Comparison of ENCODE assay signal across 8 mouse cellular contexts in the genomic region with DNA sequence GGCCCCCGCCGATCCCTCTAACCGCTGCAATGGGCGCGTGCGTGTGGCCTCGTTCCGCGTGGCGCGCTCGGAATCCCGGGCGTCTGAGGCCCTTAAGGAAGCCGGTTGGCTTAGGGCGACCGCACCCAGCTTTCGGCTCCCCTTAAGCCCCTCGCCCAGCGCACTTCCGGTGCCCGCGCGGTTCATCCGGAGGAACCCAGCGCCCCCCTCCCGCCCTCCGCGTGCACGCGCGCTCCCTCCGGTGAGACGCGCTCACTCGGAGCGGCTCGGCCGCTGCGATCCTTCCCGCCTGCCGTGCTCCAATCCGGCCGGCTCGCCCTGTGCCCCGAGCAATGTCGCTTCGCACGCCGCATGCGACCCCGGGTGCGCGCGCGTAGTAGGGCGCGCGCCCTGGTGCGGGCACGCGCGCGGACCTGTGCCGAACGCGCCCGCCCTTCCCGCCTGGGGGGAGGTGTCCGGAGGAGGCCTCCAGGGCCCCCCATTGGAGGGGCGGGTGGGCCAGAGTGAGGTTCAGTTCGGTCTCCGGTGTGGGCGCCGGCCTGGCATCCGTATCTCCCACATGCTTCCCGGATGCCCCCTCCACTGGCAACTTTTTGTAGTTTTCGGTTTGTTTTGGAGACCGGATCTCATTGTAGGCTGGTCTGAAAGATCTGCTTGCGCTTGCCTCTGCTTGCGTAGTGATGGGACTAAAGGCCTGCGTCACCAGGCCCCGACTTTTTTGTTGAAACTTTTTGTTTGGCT. TPM values are rescaled to one million over a fixed set of nuclear protein-coding genes. Genes with fewer than 3 reads are reported as not detected.
DNase-seq lines count a peak whose midpoint lies in the region; ATAC-seq and TF ChIP-seq lines count a peak whose summit lies in the region.

No protein-coding gene starts in this region.

- under 1% methylated on average over 83 of the region's 83 CpGs for WGBS in heart, embryonic 11.5 days (ENCODE audit: insufficient replicate concordance)
- under 1% methylated on average over 82 of the region's 83 CpGs for WGBS in kidney, embryonic 15.5 days
- under 1% methylated on average over 82 of the region's 83 CpGs for WGBS in small intestine, adult 2 months

- H3K4me2 ChIP-seq in heart, embryonic 11.5 days, result peak overlapping the region; percentile 78
- H3K4me2 ChIP-seq in kidney, embryonic 15.5 days, result peak overlapping the region; percentile 95

- H3K9me3 ChIP-seq in heart, embryonic 11.5 days (replicated peaks; ENCODE audit: control insufficient read depth, low read length), result no peaks in the 10 kb centered on the region
- no peaks in the 10 kb centered on the region for H3K9me3 ChIP-seq in kidney, embryonic 15.5 days (replicated peaks)

- H3K4me3 ChIP-seq in heart, embryonic 11.5 days (ENCODE audit: low read depth, low read length), result peak overlapping the region; percentile 86
- H3K4me3 ChIP-seq in kidney, embryonic 15.5 days (replicated peaks), result peak overlapping the region; percentile 96
- H3K4me3 ChIP-seq in small intestine, adult 2 months (ENCODE audit: low read depth, low read length), result peak overlapping the region; percentile 84

- peak overlapping the region; percentile 100 for H3K27ac ChIP-seq in heart, embryonic 11.5 days (ENCODE audit: low read depth, low read length)
- H3K27ac ChIP-seq in kidney, embryonic 15.5 days, result peak overlapping the region; percentile 100
- H3K27ac ChIP-seq in small intestine, adult 2 months (ENCODE audit: insufficient read depth, low read depth, low read length), result peak overlapping the region; percentile 98

- no peak for TF ChIP-seq POLR2A in small intestine, adult 2 months (IDR thresholded peaks at IDR 0.05; ENCODE audit: low read depth, low read length)

- H3K27me3 ChIP-seq in heart, embryonic 11.5 days (ENCODE audit: control insufficient read depth, insufficient read depth, low read length), result no peaks in the 10 kb centered on the region
- no peaks in the 10 kb centered on the region for H3K27me3 ChIP-seq in kidney, embryonic 15.5 days
- H3K27me3 ChIP-seq in small intestine, adult 2 months (ENCODE audit: control insufficient read depth, insufficient read depth, low read length), result no peaks in the 10 kb centered on the region

- peaks cover 12% of the 10 kb centered on the region for H3K36me3 ChIP-seq in heart, embryonic 11.5 days (ENCODE audit: control insufficient read depth, insufficient read depth, low read length)
- peaks cover 39% of the 10 kb centered on the region for H3K36me3 ChIP-seq in kidney, embryonic 15.5 days
- peaks cover 35% of the 10 kb centered on the region for H3K36me3 ChIP-seq in small intestine, adult 2 months (ENCODE audit: control insufficient read depth, insufficient read depth, low read length)

- no peak for TF ChIP-seq CTCF in small intestine, adult 2 months (IDR thresholded peaks at IDR 0.05; ENCODE audit: extremely low read depth, insufficient read length, insufficient replicate concordance, low read depth, low read length)

- peak; percentile 7; the same call in 1 of the 2 replicates for ATAC-seq in heart, embryonic 11.5 days (replicated peaks; ENCODE audit: insufficient number of reproducible peaks, low FRiP score, low TSS enrichment)
- peak; percentile 33 for ATAC-seq in kidney, embryonic 15.5 days (replicated peaks; ENCODE audit: low FRiP score)

- DNase-seq in B cell, adult 2 months, result peak; percentile 77 to 81
- peak; percentile 57 for DNase-seq in WW6 (ENCODE audit: low read depth, low spot score)
- peak; percentile 91 for DNase-seq in embryo, embryonic 11 days
- DNase-seq in lung, postnatal 25 days (ENCODE audit: low spot score), result peak; percentile 71
- DNase-seq in layer of hippocampus, adult 11-12 months (ENCODE audit: low spot score), result no peak

- peaks cover 54% of the 10 kb centered on the region for H3K4me1 ChIP-seq in heart, embryonic 11.5 days (ENCODE audit: control insufficient read depth, insufficient read depth, low read length)
- peaks cover 74% of the 10 kb centered on the region for H3K4me1 ChIP-seq in kidney, embryonic 15.5 days
- peaks cover 55% of the 10 kb centered on the region for H3K4me1 ChIP-seq in small intestine, adult 2 months (ENCODE audit: control insufficient read depth, insufficient read depth, insufficient read length, low read length)

- H3K9ac ChIP-seq in heart, embryonic 11.5 days (ENCODE audit: low read depth, low read length), result peak overlapping the region; percentile 100
- H3K9ac ChIP-seq in kidney, embryonic 15.5 days, result peak overlapping the region; percentile 99

RNA-seq across cellular contexts. Expression of gene Ptbp1, which starts 0.7 kb away (rescaled TPM):
- 112 TPM in 2 replicates for polyA plus RNA-seq in heart, embryonic 11.5 days (2014; fragmentation: Nextera tagmentation; extraction: Ambion mirVana)
- polyA plus RNA-seq in kidney, embryonic 15.5 days (2015; fragmentation: Nextera tagmentation; extraction: Ambion mirVana), result 398 and 438 TPM in 2 replicates
- 150 and 285 TPM in 2 replicates for polyA plus RNA-seq in small intestine, adult 2 months (2012; rRNA removed)

RNA-seq across cellular contexts. Expression of gene Prtn3, which starts 19.3 kb away (rescaled TPM):
- polyA plus RNA-seq in heart, embryonic 11.5 days (2014; fragmentation: Nextera tagmentation; extraction: Ambion mirVana), result 2.5 and 3.9 TPM in 2 replicates
- polyA plus RNA-seq in kidney, embryonic 15.5 days (2015; fragmentation: Nextera tagmentation; extraction: Ambion mirVana), result 7.4 and 8.3 TPM in 2 replicates
- 1.6 and 2.1 TPM in 2 replicates for polyA plus RNA-seq in small intestine, adult 2 months (2012; rRNA removed)

RNA-seq across cellular contexts. Expression of gene Plppr3, which starts 19.5 kb away (rescaled TPM):
- polyA plus RNA-seq in heart, embryonic 11.5 days (2014; fragmentation: Nextera tagmentation; extraction: Ambion mirVana), result 14.1 and 14.3 TPM in 2 replicates
- 62.1 and 74.5 TPM in 2 replicates for polyA plus RNA-seq in kidney, embryonic 15.5 days (2015; fragmentation: Nextera tagmentation; extraction: Ambion mirVana)
- 2.8 and 5.3 TPM in 2 replicates for polyA plus RNA-seq in small intestine, adult 2 months (2012; rRNA removed)

RNA-seq across cellular contexts. Expression of gene Elane, which starts 31.1 kb away (rescaled TPM):
- polyA plus RNA-seq in heart, embryonic 11.5 days (2014; fragmentation: Nextera tagmentation; extraction: Ambion mirVana), result 0.31 and 0.49 TPM in 2 replicates
- 2.6 and 3.4 TPM in 2 replicates for polyA plus RNA-seq in kidney, embryonic 15.5 days (2015; fragmentation: Nextera tagmentation; extraction: Ambion mirVana)
- polyA plus RNA-seq in small intestine, adult 2 months (2012; rRNA removed), result 0.72 TPM in 1 of 2 replicates, not detected in the other

RNA-seq across cellular contexts. Expression of gene Misp, which starts 34.2 kb away (rescaled TPM):
- 0.63 and 0.89 TPM in 2 replicates for polyA plus RNA-seq in heart, embryonic 11.5 days (2014; fragmentation: Nextera tagmentation; extraction: Ambion mirVana)
- polyA plus RNA-seq in kidney, embryonic 15.5 days (2015; fragmentation: Nextera tagmentation; extraction: Ambion mirVana), result 14.9 and 15.2 TPM in 2 replicates
- polyA plus RNA-seq in small intestine, adult 2 months (2012; rRNA removed), result 141 and 347 TPM in 2 replicates
